Mouse (Mus musculus): ENCODE measurements around the gene Cldn10.
A peak's percentile ranks its signal among the peaks of the same experiment; 100 is the strongest.

The Cldn10 gene

GRCm38 (mm10) chr14:118864905-118865304 lies 77.2 kb downstream of the Cldn10 start:
- DNase-seq (ENCODE audit: low spot score in 2 of 2), result no peak

DNA sequence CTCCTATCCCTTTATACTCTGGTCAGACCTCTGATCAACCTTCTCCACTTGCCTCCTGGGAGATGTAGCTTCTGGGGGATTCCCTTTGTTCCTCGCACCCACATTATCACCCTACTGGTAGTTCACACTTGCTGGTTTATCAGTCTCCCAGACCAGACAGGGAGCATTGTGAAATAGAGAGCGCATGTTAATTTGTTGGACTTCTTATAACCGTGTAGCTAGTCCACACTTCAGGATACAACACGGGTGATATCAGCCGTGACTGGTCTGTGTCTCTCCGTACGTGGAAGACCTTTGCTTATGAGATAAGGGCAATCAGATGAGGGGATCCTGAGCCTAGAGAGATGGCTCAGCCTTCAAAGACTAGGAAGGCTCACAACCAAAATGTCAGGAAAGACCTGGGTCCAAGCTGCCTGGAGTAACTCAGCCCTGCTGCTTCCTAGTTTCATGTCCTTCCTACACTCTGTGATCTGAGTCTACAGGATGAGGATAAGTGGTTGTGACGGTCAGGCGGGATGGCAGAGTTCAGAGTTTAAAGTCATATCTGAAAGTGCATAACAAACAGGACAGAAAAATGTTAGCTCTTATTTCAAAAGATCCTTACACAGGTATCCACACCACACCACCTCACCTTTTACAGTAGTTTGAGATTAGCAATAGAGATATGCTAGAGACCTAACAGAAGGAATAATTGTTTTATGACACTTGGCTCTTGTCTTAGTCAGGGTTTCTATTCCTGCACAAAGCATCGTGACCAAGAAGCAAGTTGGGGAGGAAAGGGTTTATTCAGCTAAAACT lies 78.5 kb downstream of the Cldn10 start:
- no peak for DNase-seq (ENCODE audit: low spot score in 2 of 2)

GRCm38 (mm10) chr14:118867366-118867765 lies 79.7 kb downstream of the Cldn10 start:
- no peak for DNase-seq (ENCODE audit: low spot score in 2 of 2)

GRCm38 (mm10) chr14:118868102-118868724 lies 80.5 kb downstream of the Cldn10 start:
- no peak for DNase-seq (ENCODE audit: low spot score in 2 of 2)

GRCm38 (mm10) chr14:118869712-118870111 lies 82.0 kb downstream of the Cldn10 start:
- no peak for DNase-seq (ENCODE audit: low spot score in 2 of 2)

DNA sequence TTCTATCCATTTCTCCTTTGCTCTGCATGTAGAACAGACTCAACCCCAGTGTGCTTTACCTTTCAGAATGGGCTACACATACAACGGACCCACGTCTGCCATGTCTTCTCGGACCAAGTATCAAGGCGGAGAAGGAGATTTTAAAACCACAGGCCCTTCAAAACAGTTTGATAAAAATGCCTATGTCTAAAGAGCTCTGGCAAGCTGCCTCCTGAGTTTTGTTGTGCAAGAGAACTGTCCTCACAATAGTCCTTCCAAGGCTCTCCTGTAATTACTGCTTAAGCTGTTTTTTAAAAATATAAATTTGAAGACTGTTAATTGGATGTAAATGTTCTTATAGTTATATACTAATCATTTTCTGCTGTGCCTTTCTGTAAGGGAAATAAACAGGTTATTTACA lies 86.4 kb downstream of the Cldn10 start:
- no peak for DNase-seq (ENCODE audit: low spot score in 2 of 2)

DNA sequence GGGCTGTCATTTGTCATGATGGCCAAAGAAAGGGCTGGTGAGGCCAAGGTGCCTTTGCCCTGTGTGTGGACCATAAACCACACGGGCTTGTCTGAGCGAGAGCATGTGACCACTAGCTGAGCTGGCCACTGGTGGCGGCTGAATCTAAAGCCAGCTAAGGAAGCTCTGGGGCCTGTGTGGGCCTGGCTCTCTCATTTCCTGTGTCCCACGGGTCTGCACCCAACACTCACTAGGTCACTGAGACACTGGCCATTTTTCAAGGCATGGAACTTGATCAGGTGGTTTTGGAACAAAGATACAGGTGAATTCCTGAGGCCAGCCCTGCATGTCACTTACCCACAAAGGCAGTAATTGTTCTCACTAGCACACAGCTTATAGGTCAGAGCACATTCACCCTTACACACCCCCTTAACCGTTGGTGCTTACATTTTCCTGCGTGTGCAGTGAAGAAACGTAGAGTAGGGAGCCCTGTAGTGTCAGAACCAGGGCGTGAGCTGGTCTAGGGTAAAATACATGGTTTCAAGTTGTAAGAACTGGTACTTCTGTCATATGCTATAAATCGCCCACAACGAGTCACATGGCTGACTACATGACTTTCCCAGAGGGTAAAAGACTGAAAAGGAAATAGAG lies 87.2 kb downstream of the Cldn10 start:
- DNase-seq (ENCODE audit: low spot score in 2 of 2), result no peak

DNA sequence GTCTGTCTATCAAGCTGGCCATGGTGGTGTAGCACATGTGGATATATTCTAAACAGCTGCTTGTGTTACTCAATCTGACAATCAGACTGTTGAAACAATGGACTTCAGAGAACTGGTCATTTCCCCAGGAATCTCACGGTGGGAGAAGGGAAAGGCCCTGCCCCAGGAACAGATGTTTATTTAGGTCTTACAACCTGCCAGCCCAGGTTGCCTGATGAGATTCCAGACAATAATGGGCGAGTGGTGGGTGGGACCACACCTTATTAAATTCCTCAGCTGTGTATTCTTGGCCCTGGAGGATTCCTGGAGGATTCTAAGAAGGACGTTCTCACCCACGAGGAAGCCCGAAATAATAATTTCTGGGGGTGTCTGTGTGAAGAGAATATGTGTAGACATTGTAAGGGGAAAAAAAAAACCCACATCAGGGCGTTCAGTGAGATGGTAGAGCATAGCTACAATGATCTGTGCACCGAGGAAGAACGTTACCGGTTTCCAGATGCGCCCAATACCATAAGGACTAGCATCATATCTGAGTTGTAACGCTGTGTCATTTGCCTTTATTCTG lies 90.7 kb downstream of the Cldn10 start:
- DNase-seq (ENCODE audit: low spot score in 2 of 2), result no peak

DNA sequence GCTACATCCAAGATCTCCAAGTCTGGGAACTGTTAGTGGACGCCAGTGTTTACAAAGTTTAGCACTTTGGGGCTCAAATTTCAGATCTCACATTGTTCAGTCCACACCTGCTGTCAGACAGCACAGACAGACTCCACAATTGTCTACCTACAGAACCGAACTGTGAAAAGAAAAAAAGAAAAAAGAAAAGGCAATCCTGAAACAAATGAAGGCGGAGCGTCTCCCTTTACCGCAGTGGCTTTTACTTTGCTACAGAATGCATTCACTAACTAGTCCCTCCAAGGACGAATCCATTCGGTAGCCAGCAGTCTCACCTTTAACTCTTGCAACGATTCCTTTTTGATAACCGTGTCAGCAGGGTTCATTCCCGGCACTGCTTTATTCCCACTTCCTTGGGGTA lies 93.0 kb downstream of the Cldn10 start:
- DNase-seq (ENCODE audit: low spot score in 2 of 2), result no peak

DNA sequence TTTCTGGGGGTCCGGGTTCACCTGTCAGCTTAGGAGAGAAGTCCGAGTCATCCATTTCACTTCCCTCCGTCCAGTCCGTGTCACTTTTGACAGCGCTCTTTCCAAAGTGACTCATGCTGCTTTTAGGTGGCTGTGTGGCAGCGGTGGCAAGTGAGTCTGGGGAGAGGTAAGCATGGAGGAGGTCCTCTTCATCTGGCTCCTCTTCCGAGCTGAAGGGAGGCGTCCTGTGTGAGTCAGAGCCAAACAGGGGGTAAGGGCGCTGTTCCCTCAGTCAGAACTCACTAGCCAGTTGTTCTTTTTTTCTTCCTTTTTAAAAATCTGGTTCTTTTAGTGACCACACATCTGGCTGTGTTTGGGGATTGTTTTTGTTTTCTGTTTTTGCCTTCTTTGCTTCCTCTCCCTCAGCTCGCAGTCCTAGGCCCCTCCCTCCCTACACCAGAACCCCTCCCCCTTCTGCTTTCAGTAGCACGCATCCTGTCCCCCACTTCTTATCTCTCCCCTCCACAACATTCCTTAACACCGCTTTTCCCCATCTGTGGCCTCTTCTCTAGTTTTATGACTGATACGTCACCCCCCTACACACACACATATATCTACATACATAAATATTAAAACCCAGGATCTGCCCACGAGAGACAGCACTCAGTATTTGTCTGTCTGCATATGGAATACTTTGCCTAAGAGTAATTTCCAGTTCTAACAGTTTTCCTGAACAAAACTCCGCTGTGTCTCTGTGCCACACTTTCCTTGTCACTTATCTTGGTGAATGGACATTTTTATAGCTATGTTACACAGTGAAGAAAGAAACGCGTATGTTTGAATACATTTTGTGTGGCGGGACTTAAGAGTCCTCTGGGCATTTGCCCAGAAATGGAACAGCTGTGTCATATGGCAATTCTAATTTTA lies 95.9 kb downstream of the Cldn10 start:
- DNase-seq (ENCODE audit: low spot score in 2 of 2), result no peak

DNA sequence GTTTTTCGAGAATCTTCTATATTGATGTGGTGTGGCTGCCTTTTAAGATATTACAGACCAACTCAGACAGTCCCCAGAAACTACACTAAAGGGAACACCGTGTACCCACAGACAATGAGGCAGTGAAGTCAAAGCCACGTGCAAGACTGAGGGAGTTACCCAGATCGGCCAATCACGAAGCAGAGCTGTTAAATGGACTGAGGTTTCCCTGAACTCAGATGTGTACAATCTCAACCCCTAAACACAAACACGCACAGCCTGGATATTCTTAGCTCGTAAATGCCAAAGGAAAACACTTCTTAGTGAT lies 96.5 kb downstream of the Cldn10 start:
- DNase-seq (ENCODE audit: low spot score in 2 of 2), result no peak

GRCm38 (mm10) chr14:118890101-118890500 lies 102.4 kb downstream of the Cldn10 start:
- DNase-seq (ENCODE audit: low spot score in 2 of 2), result no peak

DNA sequence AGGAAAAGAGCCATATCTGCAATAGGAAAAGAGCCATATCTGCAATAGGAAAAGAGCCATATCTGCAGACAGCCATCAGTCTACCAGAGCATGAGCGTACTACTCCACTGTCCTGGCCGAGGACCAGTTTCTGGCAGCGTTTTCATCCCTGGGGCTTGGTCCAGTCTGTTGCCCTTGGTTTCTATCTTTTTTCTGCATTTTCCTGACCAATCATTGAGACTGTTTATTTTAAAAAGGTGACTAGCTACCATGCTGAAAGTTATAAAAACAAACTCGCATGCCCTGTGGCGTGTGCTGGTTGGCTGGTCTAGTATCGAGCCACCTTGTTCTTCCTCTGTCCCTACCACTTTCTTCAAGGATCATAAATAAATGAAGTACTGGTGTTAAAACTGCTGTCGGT lies 107.5 kb downstream of the Cldn10 start:
- DNase-seq (ENCODE audit: low spot score in 2 of 2), result no peak

DNA sequence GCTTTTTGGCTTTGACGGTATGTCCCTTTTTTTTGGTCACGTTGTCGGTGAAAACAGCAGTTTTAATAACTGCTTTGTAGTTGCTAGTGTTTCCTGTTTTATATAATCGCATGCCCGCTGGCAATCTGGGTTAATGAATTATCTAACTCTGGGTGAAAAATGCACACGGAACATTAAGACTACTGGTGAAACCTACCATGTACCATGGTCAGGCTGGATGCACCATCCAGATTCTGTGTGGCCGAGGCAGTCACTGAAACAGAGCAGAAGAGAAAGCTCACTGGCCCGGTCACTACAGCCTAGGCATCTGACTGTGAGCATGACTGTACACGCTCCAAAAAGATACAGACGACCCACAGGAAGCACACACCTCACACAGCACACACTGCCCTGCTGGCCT lies 107.9 kb downstream of the Cldn10 start:
- no peak for DNase-seq (ENCODE audit: low spot score in 2 of 2)

- DNase-seq (ENCODE audit: low spot score in 2 of 2), result no peak
These were observed 112.2 kb downstream of the Cldn10 start for GRCm38 (mm10) chr14:118899940-118900339.

DNA sequence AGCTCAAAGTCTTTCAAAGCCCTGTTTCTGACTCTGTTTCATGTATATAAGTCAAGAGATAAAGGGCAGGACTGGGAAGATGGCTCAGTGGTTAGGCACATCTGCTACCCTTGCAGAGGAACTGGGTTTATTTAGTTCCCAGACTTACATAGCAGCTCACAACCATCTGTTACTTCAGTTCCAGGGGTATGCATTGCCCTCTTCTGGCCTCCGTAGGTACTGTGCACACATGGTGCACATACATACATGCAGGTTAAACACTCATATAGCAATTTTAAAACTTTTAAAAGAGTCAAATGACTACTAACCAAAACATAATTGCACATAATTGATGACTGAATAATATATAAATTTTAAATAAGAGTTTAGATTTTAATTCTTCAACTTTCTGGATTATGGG lies 113.2 kb downstream of the Cldn10 start:
- no peak for DNase-seq (ENCODE audit: low spot score in 2 of 2)

DNA sequence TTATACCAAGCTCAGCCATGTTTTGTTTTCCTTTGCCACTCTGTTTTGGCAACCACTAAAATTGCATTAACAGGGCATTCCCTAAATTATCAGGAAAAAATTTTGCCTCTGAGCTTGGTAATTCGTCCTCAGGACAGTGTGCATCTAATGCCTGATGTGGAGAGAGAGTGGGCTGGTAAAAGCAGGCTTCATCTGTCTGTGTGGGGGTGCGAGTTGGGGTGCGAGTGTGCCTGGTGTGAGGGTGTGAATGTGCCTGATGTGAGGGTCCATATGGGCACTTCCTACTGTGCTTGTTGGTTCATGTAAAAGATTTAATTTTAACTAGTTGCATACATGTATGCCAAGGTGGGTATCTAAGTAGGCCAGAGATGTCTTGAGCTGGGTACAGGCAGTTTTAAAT lies 115.7 kb downstream of the Cldn10 start:
- no peak for DNase-seq (ENCODE audit: low spot score in 2 of 2)

GRCm38 (mm10) chr14:118903867-118904562 lies 116.3 kb downstream of the Cldn10 start:
- no peak for DNase-seq (ENCODE audit: low spot score in 2 of 2)

DNA sequence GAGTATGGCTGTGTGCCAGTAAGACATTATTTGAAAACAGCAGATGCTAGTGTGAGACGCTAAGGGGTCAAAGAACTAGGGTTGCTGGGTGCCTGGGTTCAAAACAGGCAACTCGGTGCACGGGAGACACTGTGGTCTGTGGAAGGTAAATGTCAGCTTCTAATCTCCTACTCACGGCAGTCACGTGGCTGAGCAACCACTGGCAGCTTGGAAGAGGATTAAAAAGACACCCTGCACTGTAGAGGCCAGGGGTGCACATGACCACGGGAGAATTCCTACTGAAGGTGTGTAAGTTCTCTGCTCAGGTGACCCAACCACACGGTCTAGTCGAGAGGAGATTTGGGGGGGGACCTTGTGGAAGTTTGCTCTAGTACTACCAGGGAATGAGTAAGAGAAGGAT lies 119.9 kb downstream of the Cldn10 start:
- DNase-seq (ENCODE audit: low spot score in 2 of 2), result no peak

DNA sequence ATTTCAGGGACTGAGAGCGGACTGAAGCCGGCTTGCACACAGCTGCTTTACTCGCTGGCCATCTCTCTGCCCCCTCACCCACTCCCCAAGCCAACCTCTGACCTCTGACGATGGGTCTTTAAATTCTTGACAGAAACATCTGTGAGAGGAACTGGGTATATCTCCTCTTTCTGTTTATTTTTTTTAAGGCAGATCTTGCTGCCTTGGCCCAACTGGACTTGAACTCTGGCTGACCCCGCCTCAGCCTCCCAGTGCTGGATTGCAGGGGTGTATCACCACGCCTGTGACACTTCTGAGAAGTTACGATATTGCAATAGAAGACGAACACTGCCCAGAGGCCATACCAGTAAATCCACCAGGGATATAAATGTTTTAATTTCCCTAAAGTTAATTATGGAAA lies 122.2 kb downstream of the Cldn10 start:
- peak in 1 of 2 experiments; percentile 37 for DNase-seq (ENCODE audit: low spot score in 2 of 2)

All from urinary bladder, adult 18-20 months (tissue).